Mouse (Mus musculus): ENCODE results near the gene Mab21l3. TPM values are rescaled to one million over a fixed set of nuclear protein-coding genes. Genes with fewer than 3 reads are reported as not detected.

Mab21l3 gene
- polyA plus RNA-seq, 1 experiment, result 0.57 TPM

DNA sequence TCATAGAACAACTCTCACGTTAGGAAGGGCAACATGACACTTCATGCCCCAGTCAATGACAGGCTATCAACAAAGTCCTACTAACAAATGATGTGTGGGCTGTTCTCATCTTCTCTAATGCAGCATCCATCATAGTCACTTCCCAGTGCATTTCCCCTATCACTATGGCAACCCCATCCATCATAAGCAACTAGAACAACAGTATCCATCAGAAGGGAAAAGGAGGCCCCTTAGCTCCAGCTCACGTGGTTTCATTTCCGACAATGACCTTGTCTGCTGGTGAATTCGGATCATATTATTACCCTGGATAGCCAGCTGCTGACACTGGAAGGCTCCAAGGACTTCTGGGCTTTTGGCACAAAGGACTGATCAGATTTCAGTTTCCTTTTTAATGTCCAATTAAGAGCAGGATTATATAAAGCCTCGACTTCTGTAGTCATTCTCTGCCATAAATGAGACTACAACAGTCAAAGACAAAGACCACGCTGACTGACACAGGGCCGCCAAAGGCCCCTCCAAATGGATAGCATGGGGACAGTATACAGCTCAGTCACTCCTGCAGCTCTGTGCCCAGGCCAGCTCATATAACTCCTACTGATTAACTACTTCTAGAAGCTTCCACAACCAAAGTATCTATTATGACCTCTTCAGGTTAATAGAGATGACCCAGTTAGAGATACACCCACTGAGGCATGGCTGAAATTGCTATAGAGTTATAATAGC is 6.2 kb downstream of the Mab21l3 start:
- Histone ChIP-seq H3K27me3 (ENCODE audit: control insufficient read depth, insufficient read depth, insufficient read length) (no peaks in the 10 kb centered on the region), H3K79me3 (ENCODE audit: low read depth) (no peaks in the 10 kb centered on the region), H3ac (ENCODE audit: control insufficient read depth, insufficient read length, low read depth) (no peak overlapping the region), H3K36me3 (ENCODE audit: control insufficient read depth, insufficient read depth) (no peaks in the 10 kb centered on the region), H3K4me3 (ENCODE audit: insufficient read depth, poor library complexity, severe bottlenecking) (no peak overlapping the region), H3K79me2 (ENCODE audit: control insufficient read depth, insufficient read depth) (no peaks in the 10 kb centered on the region)
- TF ChIP-seq FOSL1 (IDR thresholded peaks at IDR 0.05; ENCODE audit: insufficient read depth, low read length, poor library complexity, severe bottlenecking) (no peak), USF1 (IDR thresholded peaks at IDR 0.05; ENCODE audit: low read depth) (no peak), CTCF (IDR thresholded peaks at IDR 0.05; ENCODE audit: control insufficient read depth, insufficient read depth, insufficient read length) (no peak), MYOG (IDR thresholded peaks at IDR 0.05; ENCODE audit: control insufficient read depth, extremely low read depth, insufficient read length) (no peak), CEBPB (IDR thresholded peaks at IDR 0.05; ENCODE audit: low read depth) (no peak), MYOD1 (IDR thresholded peaks at IDR 0.05; ENCODE audit: control insufficient read depth, insufficient read length, low read depth) (no peak), MAX (IDR thresholded peaks at IDR 0.05) (no peak)

DNA sequence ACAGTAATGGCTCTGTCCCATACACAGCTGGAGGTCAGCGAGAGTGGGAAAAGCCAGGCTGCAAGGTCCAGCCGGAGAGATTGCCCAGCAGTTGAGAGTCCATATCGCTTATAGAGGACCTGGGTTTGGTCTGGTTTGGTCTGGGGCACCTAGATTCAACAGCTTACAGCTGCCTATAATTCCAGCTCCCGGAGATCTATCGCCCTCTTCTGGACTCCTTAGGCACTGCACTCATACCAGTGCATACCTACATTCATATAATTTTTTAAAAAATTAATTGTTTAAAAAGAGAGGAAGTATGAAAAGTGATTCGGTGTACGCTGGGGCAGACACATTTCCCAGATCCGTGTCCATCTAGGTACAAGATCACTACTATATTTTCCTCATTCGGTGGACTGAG is 9.4 kb downstream of the Mab21l3 start:
- Histone ChIP-seq H3K36me3 (ENCODE audit: control insufficient read depth, insufficient read depth) (no peaks in the 10 kb centered on the region), H3ac (ENCODE audit: control insufficient read depth, insufficient read length, low read depth) (no peak overlapping the region), H3K4me3 (ENCODE audit: insufficient read depth, poor library complexity, severe bottlenecking) (no peak overlapping the region), H3K79me3 (ENCODE audit: low read depth) (no peaks in the 10 kb centered on the region), H3K79me2 (ENCODE audit: control insufficient read depth, insufficient read depth) (no peaks in the 10 kb centered on the region), H3K27me3 (ENCODE audit: control insufficient read depth, insufficient read depth, insufficient read length) (no peaks in the 10 kb centered on the region)
- TF ChIP-seq USF1 (IDR thresholded peaks at IDR 0.05; ENCODE audit: low read depth), result no peak
- no peak for TF ChIP-seq MYOD1 (IDR thresholded peaks at IDR 0.05; ENCODE audit: control insufficient read depth, insufficient read length, low read depth)
- no peak for TF ChIP-seq CTCF (IDR thresholded peaks at IDR 0.05; ENCODE audit: control insufficient read depth, insufficient read depth, insufficient read length)
- TF ChIP-seq MYOG (IDR thresholded peaks at IDR 0.05; ENCODE audit: control insufficient read depth, extremely low read depth, insufficient read length), result no peak
- TF ChIP-seq CEBPB (IDR thresholded peaks at IDR 0.05; ENCODE audit: low read depth), result no peak
- TF ChIP-seq FOSL1 (IDR thresholded peaks at IDR 0.05; ENCODE audit: insufficient read depth, low read length, poor library complexity, severe bottlenecking), result no peak
- no peak for TF ChIP-seq MAX (IDR thresholded peaks at IDR 0.05)

DNA sequence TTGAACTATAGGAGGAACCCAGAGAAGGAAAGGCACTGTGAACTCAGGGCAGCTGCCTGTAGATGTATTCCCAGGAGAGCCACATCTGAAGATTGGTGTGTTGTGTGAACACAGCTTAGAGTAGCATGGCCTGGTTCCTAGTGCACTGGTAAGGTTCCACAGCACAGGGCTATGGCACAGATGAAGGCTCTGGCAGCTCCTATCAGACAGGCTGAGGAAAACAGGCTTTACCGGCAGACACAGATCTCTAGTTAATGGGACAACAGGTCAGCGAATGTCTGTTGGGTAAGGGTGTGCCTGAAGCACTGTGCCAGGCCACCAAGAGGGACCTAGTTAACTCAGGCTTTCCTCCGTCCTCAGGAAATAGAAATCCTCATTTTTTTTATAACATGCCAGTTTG is 11.8 kb downstream of the Mab21l3 start:
- no peak overlapping the region for H3ac ChIP-seq (ENCODE audit: control insufficient read depth, insufficient read length, low read depth)
- no peaks in the 10 kb centered on the region for H3K36me3 ChIP-seq (ENCODE audit: control insufficient read depth, insufficient read depth)
- TF ChIP-seq FOSL1 (IDR thresholded peaks at IDR 0.05; ENCODE audit: insufficient read depth, low read length, poor library complexity, severe bottlenecking) (no peak), MYOG (IDR thresholded peaks at IDR 0.05; ENCODE audit: control insufficient read depth, extremely low read depth, insufficient read length) (no peak), CTCF (IDR thresholded peaks at IDR 0.05; ENCODE audit: control insufficient read depth, insufficient read depth, insufficient read length) (no peak), USF1 (IDR thresholded peaks at IDR 0.05; ENCODE audit: low read depth) (no peak), MYOD1 (IDR thresholded peaks at IDR 0.05; ENCODE audit: control insufficient read depth, insufficient read length, low read depth) (no peak), MAX (IDR thresholded peaks at IDR 0.05) (no peak), CEBPB (IDR thresholded peaks at IDR 0.05; ENCODE audit: low read depth) (no peak)
- no peaks in the 10 kb centered on the region for H3K79me2 ChIP-seq (ENCODE audit: control insufficient read depth, insufficient read depth)
- H3K79me3 ChIP-seq (ENCODE audit: low read depth), result no peaks in the 10 kb centered on the region
- no peaks in the 10 kb centered on the region for H3K27me3 ChIP-seq (ENCODE audit: control insufficient read depth, insufficient read depth, insufficient read length)
- H3K4me3 ChIP-seq (ENCODE audit: insufficient read depth, poor library complexity, severe bottlenecking), result no peak overlapping the region

DNA sequence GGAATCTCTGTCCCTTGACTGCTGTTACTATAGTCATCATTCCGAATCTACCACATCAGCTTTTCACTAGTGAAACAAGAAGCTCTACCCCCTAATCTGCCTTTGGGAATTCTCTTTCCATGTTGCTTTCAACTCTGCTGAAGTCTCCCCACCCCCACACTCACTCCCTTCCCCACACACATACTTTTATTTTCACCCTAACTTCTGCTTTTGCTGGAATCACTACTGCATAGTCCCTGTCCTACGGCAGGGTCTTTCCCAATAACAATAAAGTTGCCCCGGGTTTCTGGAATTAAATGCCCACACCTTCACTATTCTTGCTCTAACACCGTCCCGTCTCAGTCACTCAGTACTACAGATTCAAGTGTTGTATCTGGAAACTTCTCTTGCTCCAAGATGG is 12.2 kb downstream of the Mab21l3 start:
- TF ChIP-seq MAX (IDR thresholded peaks at IDR 0.05) (no peak), USF1 (IDR thresholded peaks at IDR 0.05; ENCODE audit: low read depth) (no peak), CEBPB (IDR thresholded peaks at IDR 0.05; ENCODE audit: low read depth) (no peak), CTCF (IDR thresholded peaks at IDR 0.05; ENCODE audit: control insufficient read depth, insufficient read depth, insufficient read length) (no peak), FOSL1 (IDR thresholded peaks at IDR 0.05; ENCODE audit: insufficient read depth, low read length, poor library complexity, severe bottlenecking) (no peak)
- Histone ChIP-seq H3K36me3 (ENCODE audit: control insufficient read depth, insufficient read depth) (no peaks in the 10 kb centered on the region), H3K4me3 (ENCODE audit: insufficient read depth, poor library complexity, severe bottlenecking) (no peak overlapping the region), H3K27me3 (ENCODE audit: control insufficient read depth, insufficient read depth, insufficient read length) (no peaks in the 10 kb centered on the region), H3K79me2 (ENCODE audit: control insufficient read depth, insufficient read depth) (no peaks in the 10 kb centered on the region), H3ac (ENCODE audit: control insufficient read depth, insufficient read length, low read depth) (no peak overlapping the region), H3K79me3 (ENCODE audit: low read depth) (no peaks in the 10 kb centered on the region)

- Histone ChIP-seq H3K36me3 (ENCODE audit: control insufficient read depth, insufficient read depth) (no peaks in the 10 kb centered on the region), H3K4me3 (ENCODE audit: insufficient read depth, poor library complexity, severe bottlenecking) (no peak overlapping the region)
Measured at GRCm38 (mm10) chr3:101836045-101836444, 12.7 kb downstream of the Mab21l3 start.

More at GRCm38 (mm10) chr3:101836045-101836444, 12.7 kb downstream of the Mab21l3 start:
- H3K79me2 ChIP-seq (ENCODE audit: control insufficient read depth, insufficient read depth), result no peaks in the 10 kb centered on the region
- no peaks in the 10 kb centered on the region for H3K79me3 ChIP-seq (ENCODE audit: low read depth)
- TF ChIP-seq CTCF (IDR thresholded peaks at IDR 0.05; ENCODE audit: control insufficient read depth, insufficient read depth, insufficient read length) (no peak), MYOD1 (IDR thresholded peaks at IDR 0.05; ENCODE audit: control insufficient read depth, insufficient read length, low read depth) (no peak), USF1 (IDR thresholded peaks at IDR 0.05; ENCODE audit: low read depth) (no peak), FOSL1 (IDR thresholded peaks at IDR 0.05; ENCODE audit: insufficient read depth, low read length, poor library complexity, severe bottlenecking) (no peak), MYOG (IDR thresholded peaks at IDR 0.05; ENCODE audit: control insufficient read depth, extremely low read depth, insufficient read length) (no peak), CEBPB (IDR thresholded peaks at IDR 0.05; ENCODE audit: low read depth) (no peak), MAX (IDR thresholded peaks at IDR 0.05) (no peak)
- no peaks in the 10 kb centered on the region for H3K27me3 ChIP-seq (ENCODE audit: control insufficient read depth, insufficient read depth, insufficient read length)
- no peak overlapping the region for H3ac ChIP-seq (ENCODE audit: control insufficient read depth, insufficient read length, low read depth)

Data from C2C12 (cell line).